Mouse (Mus musculus): Measurements from ENCODE around the gene Sgsm3.
"Not testable (repeated sequence)": the region's sequence is repeated elsewhere in the genome, so short reads cannot be mapped to it uniquely, and the experiment has no call there.

Gene Sgsm3

GRCm38 (mm10) chr15:80977620-80978334, at the start of gene Sgsm3:
TSS of gene Sgsm3 (plus strand) at chr15:80977765.
- DNase-seq: peak; percentile 93 to 96

GRCm38 (mm10) chr15:80928811-80929355, 48.7 kb upstream of the Sgsm3 start:
- DNase-seq: no peak

- DNase-seq: no peak
Measured at GRCm38 (mm10) chr15:80930048-80930571, 47.5 kb upstream of the Sgsm3 start.

- DNase-seq: not testable (repeated sequence)
Measured at GRCm38 (mm10) chr15:80930676-80931320, 46.8 kb upstream of the Sgsm3 start.

- DNase-seq: no peak
Measured at GRCm38 (mm10) chr15:80931345-80931960, 46.1 kb upstream of the Sgsm3 start.

- DNase-seq: no peak
Measured at GRCm38 (mm10) chr15:80934841-80935240, 42.7 kb upstream of the Sgsm3 start.

GRCm38 (mm10) chr15:80936686-80937085, 40.9 kb upstream of the Sgsm3 start:
- no peak for DNase-seq

- DNase-seq: no peak
Measured at GRCm38 (mm10) chr15:80938615-80939014, 39.0 kb upstream of the Sgsm3 start.

GRCm38 (mm10) chr15:80939401-80939800, 38.2 kb upstream of the Sgsm3 start:
- no peak for DNase-seq

GRCm38 (mm10) chr15:80941468-80942040, 36.0 kb upstream of the Sgsm3 start:
- DNase-seq: no peak

- DNase-seq: peak in 1 of 2 experiments; percentile 49
Measured at GRCm38 (mm10) chr15:80945851-80946250, 31.7 kb upstream of the Sgsm3 start.

- DNase-seq: peak; percentile 91 to 93
Measured at GRCm38 (mm10) chr15:80948145-80949135, 29.1 kb upstream of the Sgsm3 start, which contains the start of gene Adsl. TSS of gene Adsl (plus strand) at chr15:80948490.

GRCm38 (mm10) chr15:80949431-80949830, 28.1 kb upstream of the Sgsm3 start:
- DNase-seq: no peak

- DNase-seq: no peak
Measured at GRCm38 (mm10) chr15:80950055-80950454, 27.5 kb upstream of the Sgsm3 start.

GRCm38 (mm10) chr15:80953971-80954370, 23.6 kb upstream of the Sgsm3 start:
- DNase-seq: no peak

- no peak for DNase-seq
Measured at GRCm38 (mm10) chr15:80954861-80955260, 22.7 kb upstream of the Sgsm3 start.

GRCm38 (mm10) chr15:80955836-80956438, 21.6 kb upstream of the Sgsm3 start:
- no peak for DNase-seq

GRCm38 (mm10) chr15:80969371-80969770, 8.2 kb upstream of the Sgsm3 start:
- no peak for DNase-seq

GRCm38 (mm10) chr15:80974311-80974710, 3.3 kb upstream of the Sgsm3 start:
- no peak for DNase-seq

GRCm38 (mm10) chr15:80975666-80976065, 1.9 kb upstream of the Sgsm3 start:
- DNase-seq: no peak

- no peak for DNase-seq
Measured at GRCm38 (mm10) chr15:80979611-80980010, 2.0 kb downstream of the Sgsm3 start.
